Comparison of ENCODE assay signal across 21 mouse cellular contexts in genomic region chr12:17093772-17094171, GRCm38 (mm10).
"Had no signal": no experiment of that assay in that cellular context is flagged by ENCODE, and none has a peak within 500 bp of the region (broad histone marks: within the 10 kb centered on the region; RNA-seq: fewer than 3 reads in every experiment).

No protein-coding gene starts in this region.

- H3K9me3 ChIP-seq: limb, embryonic 13.5 days; liver, embryonic 12.5 days; liver, embryonic 15.5 days; neural tube, embryonic 12.5 days; neural tube, embryonic 15.5 days had no signal

- H3K4me3 ChIP-seq: limb, embryonic 13.5 days; liver, embryonic 12.5 days; liver, embryonic 15.5 days; neural tube, embryonic 12.5 days; neural tube, embryonic 15.5 days had no signal

- DNase-seq: kidney, adult 18-20 months; kidney, adult 9 months; kidney, postnatal 14 days; kidney, postnatal 4 days; left cerebral cortex, postnatal 4 days; liver; right cerebral cortex, adult 18-20 months; right cerebral cortex, postnatal 14 days; right cerebral cortex, postnatal 4 days; thymus, adult 2 months; thymus, postnatal 25 days had no signal

- H3K9ac ChIP-seq: limb, embryonic 13.5 days; liver, embryonic 12.5 days; liver, embryonic 15.5 days; neural tube, embryonic 12.5 days; neural tube, embryonic 15.5 days had no signal

- H3K27ac ChIP-seq: limb, embryonic 13.5 days; liver, embryonic 12.5 days; liver, embryonic 15.5 days; macrophage; neural tube, embryonic 12.5 days; neural tube, embryonic 15.5 days; stomach, postnatal 0 days had no signal

- ATAC-seq: hindbrain, embryonic 16.5 days; inflammation-experienced regulatory T-cells, adult 6 months; intestine, embryonic 16.5 days; liver, embryonic 12.5 days had no signal

- H3K36me3 ChIP-seq: limb, embryonic 13.5 days; liver, embryonic 12.5 days; liver, embryonic 15.5 days; neural tube, embryonic 12.5 days; neural tube, embryonic 15.5 days had no signal

- H3K4me1 ChIP-seq: liver, embryonic 12.5 days; liver, embryonic 15.5 days had no signal

- H3K4me2 ChIP-seq: limb, embryonic 13.5 days; liver, embryonic 12.5 days; liver, embryonic 15.5 days; neural tube, embryonic 12.5 days; neural tube, embryonic 15.5 days had no signal

- H3K27me3 ChIP-seq: liver, embryonic 12.5 days; liver, embryonic 15.5 days; neural tube, embryonic 12.5 days; neural tube, embryonic 15.5 days had no signal
